Mouse (Mus musculus): ENCODE measurements around the gene Nos3.

DNA sequence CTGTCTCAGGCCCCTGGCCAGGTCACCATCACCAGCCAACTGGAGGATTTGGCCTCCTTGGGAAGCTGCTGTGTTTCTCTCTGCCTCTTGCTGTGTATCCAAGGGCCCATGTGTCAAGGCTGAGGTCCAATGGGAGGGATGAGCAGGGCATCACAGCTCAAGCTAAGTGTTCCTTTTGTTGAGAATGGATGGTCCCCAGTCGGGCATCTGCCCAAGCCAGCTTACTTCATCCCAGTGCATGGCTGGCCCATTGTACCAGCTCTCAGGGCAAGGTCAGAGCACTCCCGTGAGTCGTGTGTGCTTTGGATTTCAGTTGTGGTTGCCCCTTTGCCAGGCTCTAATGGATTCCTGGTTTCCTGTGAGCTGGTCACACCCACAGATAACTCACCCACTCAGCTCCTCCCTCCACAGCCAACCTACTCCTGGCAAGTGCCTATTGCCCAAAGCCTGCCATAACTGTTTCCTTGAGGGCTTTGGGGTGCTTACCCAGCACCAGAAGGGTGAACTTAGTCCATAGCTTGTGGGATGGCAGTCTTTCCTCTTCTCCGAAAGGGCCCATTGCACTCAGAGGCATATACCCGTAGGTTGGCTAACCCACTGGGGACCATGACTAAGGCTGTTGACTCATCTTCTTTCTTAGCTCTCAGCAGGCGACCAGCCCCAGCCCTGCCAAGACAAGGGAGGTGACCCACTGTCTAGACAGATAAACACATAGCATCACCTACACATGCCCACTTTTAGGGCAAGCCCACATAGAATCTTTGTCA lies 40.2 kb downstream of the Nos3 start:
- TF ChIP-seq POLR2A (IDR thresholded peaks at IDR 0.05; ENCODE audit: borderline replicate concordance, control insufficient read depth, low read depth, low read length) (no peak), CTCF (IDR thresholded peaks at IDR 0.05; ENCODE audit: control insufficient read depth, insufficient read depth, low read length) (no peak)
